Mouse (Mus musculus): ENCODE data around the gene Cela1. TPM values are rescaled to one million over a fixed set of nuclear protein-coding genes. Genes with fewer than 3 reads are reported as not detected.

Cela1 gene
- polyA plus RNA-seq, 1 experiment: 32.1 TPM

DNA sequence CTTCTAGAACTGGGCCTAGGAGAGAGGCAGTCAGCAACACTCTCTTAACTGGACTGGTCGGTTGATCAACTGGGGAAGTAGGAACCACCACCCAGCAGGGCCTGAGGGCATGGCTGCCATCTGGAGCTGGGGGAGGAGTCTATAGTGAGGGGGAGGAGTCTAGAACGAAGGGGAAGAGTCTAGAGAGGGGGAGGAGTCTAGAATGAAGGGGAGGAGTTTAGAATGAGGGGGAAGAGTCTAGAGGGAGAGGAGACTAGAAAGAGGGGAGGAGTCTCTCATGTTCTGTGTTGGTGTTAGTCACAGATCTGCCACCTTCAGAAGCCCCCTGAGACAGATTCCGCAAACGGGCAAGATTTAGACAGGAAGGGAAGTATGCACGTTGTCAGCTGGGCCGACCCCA is 11.7 kb upstream of the Cela1 start:
- no peaks in the 10 kb centered on the region for H3K36me3 ChIP-seq (ENCODE audit: control insufficient read depth, insufficient read depth)
- H3ac ChIP-seq (ENCODE audit: control insufficient read depth, insufficient read length, low read depth): no peak overlapping the region
- no peak for TF ChIP-seq CEBPB (IDR thresholded peaks at IDR 0.05; ENCODE audit: low read depth)
- TF ChIP-seq MAX (IDR thresholded peaks at IDR 0.05): no peak
- TF ChIP-seq MYOD1 (IDR thresholded peaks at IDR 0.05; ENCODE audit: control insufficient read depth, insufficient read length, low read depth): no peak
- no peak for TF ChIP-seq FOSL1 (IDR thresholded peaks at IDR 0.05; ENCODE audit: insufficient read depth, low read length, poor library complexity, severe bottlenecking)
- no peak for TF ChIP-seq CTCF (IDR thresholded peaks at IDR 0.05; ENCODE audit: control insufficient read depth, insufficient read depth, insufficient read length)
- TF ChIP-seq MYOG (IDR thresholded peaks at IDR 0.05; ENCODE audit: control insufficient read depth, extremely low read depth, insufficient read length): no peak
- no peak for TF ChIP-seq USF1 (IDR thresholded peaks at IDR 0.05; ENCODE audit: low read depth)
- no peak overlapping the region for H3K4me3 ChIP-seq (ENCODE audit: insufficient read depth, poor library complexity, severe bottlenecking)
- no peaks in the 10 kb centered on the region for H3K27me3 ChIP-seq (ENCODE audit: control insufficient read depth, insufficient read depth, insufficient read length)
- no peaks in the 10 kb centered on the region for H3K79me3 ChIP-seq (ENCODE audit: low read depth)
- no peaks in the 10 kb centered on the region for H3K79me2 ChIP-seq (ENCODE audit: control insufficient read depth, insufficient read depth)

DNA sequence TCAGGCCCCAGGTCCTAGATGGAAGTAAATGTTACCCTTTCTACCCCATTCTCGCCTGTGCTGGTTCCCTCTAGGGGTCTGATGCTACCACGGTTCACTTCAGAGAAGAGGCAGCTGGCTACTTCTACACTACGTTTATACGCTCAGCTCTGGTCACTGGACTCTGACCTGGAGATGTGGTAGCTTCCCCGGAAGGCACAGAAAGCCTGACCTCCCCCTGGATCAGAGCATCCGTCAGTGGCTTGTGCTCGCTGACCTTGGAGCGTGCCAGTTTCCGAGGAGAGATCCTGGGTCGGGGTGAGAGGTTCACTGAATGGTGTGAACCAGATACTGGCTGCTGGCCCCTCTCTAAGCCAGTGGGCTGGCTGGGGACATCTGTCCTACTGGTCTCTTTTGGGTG is 10.4 kb upstream of the Cela1 start:
- H3K79me2 ChIP-seq (ENCODE audit: control insufficient read depth, insufficient read depth): no peaks in the 10 kb centered on the region
- TF ChIP-seq MYOD1 (IDR thresholded peaks at IDR 0.05; ENCODE audit: control insufficient read depth, insufficient read length, low read depth) (no peak), FOSL1 (IDR thresholded peaks at IDR 0.05; ENCODE audit: insufficient read depth, low read length, poor library complexity, severe bottlenecking) (no peak)
- no peak overlapping the region for H3ac ChIP-seq (ENCODE audit: control insufficient read depth, insufficient read length, low read depth)
- H3K79me3 ChIP-seq (ENCODE audit: low read depth): no peaks in the 10 kb centered on the region
- no peak overlapping the region for H3K4me3 ChIP-seq (ENCODE audit: insufficient read depth, poor library complexity, severe bottlenecking)
- H3K36me3 ChIP-seq (ENCODE audit: control insufficient read depth, insufficient read depth): no peaks in the 10 kb centered on the region
- no peaks in the 10 kb centered on the region for H3K27me3 ChIP-seq (ENCODE audit: control insufficient read depth, insufficient read depth, insufficient read length)

DNA sequence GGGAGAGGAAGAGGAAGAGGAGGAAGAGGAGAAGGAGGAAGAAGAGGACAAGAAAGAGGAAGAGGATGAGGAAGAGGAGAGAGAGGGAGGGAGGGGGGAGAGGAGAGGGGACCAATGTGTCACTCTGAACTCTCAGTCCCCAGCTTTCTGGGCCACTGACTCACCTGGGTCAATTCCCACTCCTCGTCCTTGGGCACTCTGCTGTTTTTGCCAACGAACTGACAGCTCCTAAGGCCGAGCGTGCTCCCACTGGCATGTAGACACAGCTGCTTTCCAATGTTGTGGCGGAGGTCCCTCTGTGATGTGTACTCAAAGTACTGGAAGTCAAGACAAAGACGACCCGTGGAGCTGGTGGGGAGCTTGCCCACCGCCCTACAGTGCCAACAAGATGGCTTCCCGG is 6.7 kb upstream of the Cela1 start:
- Histone ChIP-seq H3K79me3 (ENCODE audit: low read depth) (no peaks in the 10 kb centered on the region), H3ac (ENCODE audit: control insufficient read depth, insufficient read length, low read depth) (no peak overlapping the region), H3K36me3 (ENCODE audit: control insufficient read depth, insufficient read depth) (no peaks in the 10 kb centered on the region), H3K27me3 (ENCODE audit: control insufficient read depth, insufficient read depth, insufficient read length) (no peaks in the 10 kb centered on the region), H3K4me3 (ENCODE audit: insufficient read depth, poor library complexity, severe bottlenecking) (no peak overlapping the region), H3K79me2 (ENCODE audit: control insufficient read depth, insufficient read depth) (no peaks in the 10 kb centered on the region)
- TF ChIP-seq CEBPB (IDR thresholded peaks at IDR 0.05; ENCODE audit: low read depth) (no peak), FOSL1 (IDR thresholded peaks at IDR 0.05; ENCODE audit: insufficient read depth, low read length, poor library complexity, severe bottlenecking) (no peak), MAX (IDR thresholded peaks at IDR 0.05) (no peak), USF1 (IDR thresholded peaks at IDR 0.05; ENCODE audit: low read depth) (no peak)

DNA sequence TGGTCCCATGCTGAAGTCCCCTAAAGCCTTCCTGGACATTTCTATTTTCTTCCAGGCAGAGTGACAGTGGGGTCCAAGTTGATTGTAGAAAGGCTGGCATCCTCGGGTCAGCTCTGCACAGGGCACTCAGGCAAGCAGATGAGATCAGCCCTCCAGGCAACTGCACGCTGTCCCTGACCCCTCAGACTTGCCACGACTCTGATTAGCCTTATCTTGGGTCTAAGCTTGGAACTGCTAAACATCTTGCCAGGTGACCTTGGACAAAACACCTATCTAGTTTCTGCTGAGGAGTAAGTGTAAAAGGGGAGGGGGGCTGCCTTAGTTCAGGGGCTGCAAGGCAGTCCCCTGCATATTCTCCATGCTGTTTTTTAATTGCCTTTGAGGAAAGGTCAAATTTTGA is 4.3 kb upstream of the Cela1 start:
- H3K36me3 ChIP-seq (ENCODE audit: control insufficient read depth, insufficient read depth): no peaks in the 10 kb centered on the region
- no peaks in the 10 kb centered on the region for H3K79me2 ChIP-seq (ENCODE audit: control insufficient read depth, insufficient read depth)
- H3ac ChIP-seq (ENCODE audit: control insufficient read depth, insufficient read length, low read depth): no peak overlapping the region
- no peaks in the 10 kb centered on the region for H3K79me3 ChIP-seq (ENCODE audit: low read depth)
- H3K27me3 ChIP-seq (ENCODE audit: control insufficient read depth, insufficient read depth, insufficient read length): no peaks in the 10 kb centered on the region
- no peak for TF ChIP-seq MYOG (IDR thresholded peaks at IDR 0.05; ENCODE audit: control insufficient read depth, extremely low read depth, insufficient read length)
- no peak for TF ChIP-seq FOSL1 (IDR thresholded peaks at IDR 0.05; ENCODE audit: insufficient read depth, low read length, poor library complexity, severe bottlenecking)
- no peak for TF ChIP-seq MAX (IDR thresholded peaks at IDR 0.05)
- TF ChIP-seq CEBPB (IDR thresholded peaks at IDR 0.05; ENCODE audit: low read depth): no peak
- no peak for TF ChIP-seq MYOD1 (IDR thresholded peaks at IDR 0.05; ENCODE audit: control insufficient read depth, insufficient read length, low read depth)
- TF ChIP-seq USF1 (IDR thresholded peaks at IDR 0.05; ENCODE audit: low read depth): no peak
- TF ChIP-seq CTCF (IDR thresholded peaks at IDR 0.05; ENCODE audit: control insufficient read depth, insufficient read depth, insufficient read length): no peak
- no peak overlapping the region for H3K4me3 ChIP-seq (ENCODE audit: insufficient read depth, poor library complexity, severe bottlenecking)

DNA sequence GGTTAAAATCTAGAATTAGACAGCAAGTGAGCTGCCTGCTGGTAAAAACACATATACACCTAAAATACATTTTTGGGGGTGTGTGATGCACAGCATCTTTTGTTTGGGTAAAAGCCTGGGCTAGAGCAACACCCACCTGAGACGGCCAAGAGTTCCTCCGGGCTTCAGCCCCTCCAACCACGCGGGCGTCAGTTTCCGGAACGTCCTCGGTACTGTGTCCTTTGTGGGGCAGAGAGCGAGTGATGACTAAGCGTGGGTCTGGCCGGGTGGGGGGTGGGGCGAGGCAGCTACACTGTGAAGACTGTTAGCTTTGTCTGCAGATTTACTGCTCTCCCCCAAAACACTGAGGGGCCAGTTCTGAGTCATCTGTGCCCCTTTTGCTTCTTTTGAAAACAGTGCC is 732 bp downstream of the Cela1 start:
- TF ChIP-seq MAX (IDR thresholded peaks at IDR 0.05) (peak; percentile 71), USF1 (IDR thresholded peaks at IDR 0.05; ENCODE audit: low read depth) (no peak), CTCF (IDR thresholded peaks at IDR 0.05; ENCODE audit: control insufficient read depth, insufficient read depth, insufficient read length) (no peak)
- Histone ChIP-seq H3K4me3 (ENCODE audit: insufficient read depth, poor library complexity, severe bottlenecking) (peak overlapping the region; percentile 28), H3K79me3 (ENCODE audit: low read depth) (peaks cover 2% of the 10 kb centered on the region), H3K36me3 (ENCODE audit: control insufficient read depth, insufficient read depth) (no peaks in the 10 kb centered on the region), H3ac (ENCODE audit: control insufficient read depth, insufficient read length, low read depth) (peak overlapping the region; percentile 14), H3K79me2 (ENCODE audit: control insufficient read depth, insufficient read depth) (peaks cover 19% of the 10 kb centered on the region), H3K27me3 (ENCODE audit: control insufficient read depth, insufficient read depth, insufficient read length) (no peaks in the 10 kb centered on the region)

DNA sequence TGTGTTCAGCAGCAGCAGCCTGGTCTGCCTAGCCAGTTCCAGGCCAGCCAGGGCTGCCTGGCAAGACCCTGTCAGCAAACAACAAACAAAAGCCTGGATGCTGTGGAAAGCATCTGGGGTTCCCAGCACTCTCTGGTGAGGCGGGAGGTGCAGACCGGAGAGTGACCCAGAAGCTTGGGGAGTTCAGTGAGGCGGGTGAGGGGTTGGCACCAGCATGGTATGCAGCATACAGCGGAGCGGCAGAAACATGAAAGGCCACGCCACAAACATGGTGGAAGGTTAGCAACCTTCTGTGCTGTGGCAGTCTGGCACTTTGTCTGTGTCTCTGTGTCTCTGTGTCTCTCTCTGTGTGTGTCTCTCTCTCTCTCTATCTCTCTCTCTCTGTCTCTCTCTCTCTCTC is 1.3 kb downstream of the Cela1 start:
- TF ChIP-seq MYOG (IDR thresholded peaks at IDR 0.05; ENCODE audit: control insufficient read depth, extremely low read depth, insufficient read length) (no peak), USF1 (IDR thresholded peaks at IDR 0.05; ENCODE audit: low read depth) (no peak), CEBPB (IDR thresholded peaks at IDR 0.05; ENCODE audit: low read depth) (no peak), MAX (IDR thresholded peaks at IDR 0.05) (no peak), CTCF (IDR thresholded peaks at IDR 0.05; ENCODE audit: control insufficient read depth, insufficient read depth, insufficient read length) (no peak), FOSL1 (IDR thresholded peaks at IDR 0.05; ENCODE audit: insufficient read depth, low read length, poor library complexity, severe bottlenecking) (no peak), MYOD1 (IDR thresholded peaks at IDR 0.05; ENCODE audit: control insufficient read depth, insufficient read length, low read depth) (no peak)
- peaks cover 19% of the 10 kb centered on the region for H3K79me2 ChIP-seq (ENCODE audit: control insufficient read depth, insufficient read depth)
- no peaks in the 10 kb centered on the region for H3K36me3 ChIP-seq (ENCODE audit: control insufficient read depth, insufficient read depth)
- H3K79me3 ChIP-seq (ENCODE audit: low read depth): peaks cover 2% of the 10 kb centered on the region
- no peaks in the 10 kb centered on the region for H3K27me3 ChIP-seq (ENCODE audit: control insufficient read depth, insufficient read depth, insufficient read length)
- H3ac ChIP-seq (ENCODE audit: control insufficient read depth, insufficient read length, low read depth): peak overlapping the region; percentile 26
- H3K4me3 ChIP-seq (ENCODE audit: insufficient read depth, poor library complexity, severe bottlenecking): peak overlapping the region; percentile 28

Measured in C2C12 (cell line).